19 mouse cellular contexts compared by ENCODE assay signal in the genomic region with DNA sequence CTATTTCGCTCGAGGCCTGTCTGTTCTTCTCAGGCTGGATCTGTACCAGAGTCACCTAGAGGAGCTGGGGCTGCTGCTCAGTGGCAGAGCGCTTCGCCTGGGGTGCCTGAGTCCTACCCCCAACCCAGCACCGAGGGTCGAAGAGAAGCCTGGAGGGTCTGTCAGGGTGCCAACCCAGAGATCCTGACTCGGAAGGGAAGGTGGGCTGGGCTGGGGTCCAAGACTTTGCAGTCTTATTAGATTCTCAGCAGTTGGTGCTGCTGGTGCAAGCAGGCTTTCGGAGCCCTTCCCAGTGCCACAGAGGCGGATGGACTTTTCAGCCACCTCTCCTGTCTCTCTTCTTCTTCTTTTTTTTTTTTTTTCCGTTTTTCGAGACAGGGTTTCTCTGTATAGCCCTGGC. TPM values are rescaled to one million over a fixed set of nuclear protein-coding genes. Genes with fewer than 3 reads are reported as not detected.
A peak's percentile ranks its signal among the peaks of the same experiment; 100 is the strongest.
DNase-seq lines count a peak whose midpoint lies in the region; ATAC-seq lines count a peak whose summit lies in the region.
"Had no signal": no experiment of that assay in that cellular context is flagged by ENCODE, and none has a peak within 500 bp of the region (broad histone marks: within the 10 kb centered on the region; RNA-seq: fewer than 3 reads in every experiment).

No protein-coding gene starts in this region.

- H3K36me3 ChIP-seq in hindbrain, embryonic 10.5 days = no peaks in the 10 kb centered on the region
- H3K36me3 ChIP-seq in hindbrain, embryonic 14.5 days (replicated peaks; ENCODE audit: control insufficient read depth, insufficient read depth) = no peaks in the 10 kb centered on the region
- peaks cover 8% of the 10 kb centered on the region; the same call in 1 of the 2 replicates for H3K36me3 ChIP-seq in midbrain, embryonic 10.5 days
- H3K36me3 ChIP-seq in midbrain, embryonic 14.5 days (ENCODE audit: control insufficient read depth, insufficient read depth, low read length) = no peaks in the 10 kb centered on the region
- peaks cover 8% of the 10 kb centered on the region for H3K36me3 ChIP-seq in limb, embryonic 10.5 days
- H3K36me3 ChIP-seq: embryonic facial prominence, embryonic 12.5 days; forebrain, embryonic 12.5 days; forebrain, embryonic 15.5 days; G1E had no signal

- peak; percentile 57 to 63 for DNase-seq in cerebellum, postnatal 14 days
- no peak for DNase-seq in cerebellum, adult 11-12 months
- DNase-seq in hindbrain, embryonic 10.5 days (ENCODE audit: low spot score) = no peak
- no peak for DNase-seq in hindbrain, embryonic 14.5 days (ENCODE audit: low spot score)
- no peak for DNase-seq in midbrain, embryonic 10.5 days (ENCODE audit: low spot score)
- DNase-seq in midbrain, embryonic 14.5 days = no peak
- DNase-seq in limb, embryonic 10.5 days (ENCODE audit: low spot score) = no peak
- DNase-seq in Muller cell, postnatal 12 days (ENCODE audit: inconsistent ontology term) = no peak
- DNase-seq: adrenal gland, adult 8-10 months; adrenal gland, postnatal 14 days; adrenal gland, postnatal 36 days; cerebellum, adult 18-20 months; cerebellum, adult 9-10 months; forebrain, postnatal 0 days had no signal

- H3K27me3 ChIP-seq in hindbrain, embryonic 10.5 days (ENCODE audit: insufficient read depth, poor library complexity, severe bottlenecking) = no peaks in the 10 kb centered on the region
- H3K27me3 ChIP-seq in hindbrain, embryonic 14.5 days (ENCODE audit: control insufficient read depth, insufficient read depth, low read length) = no peaks in the 10 kb centered on the region
- no peaks in the 10 kb centered on the region for H3K27me3 ChIP-seq in midbrain, embryonic 10.5 days (ENCODE audit: low read depth, poor library complexity, severe bottlenecking)
- H3K27me3 ChIP-seq in midbrain, embryonic 14.5 days (ENCODE audit: control insufficient read depth, insufficient read depth, low read length) = no peaks in the 10 kb centered on the region
- no peaks in the 10 kb centered on the region for H3K27me3 ChIP-seq in limb, embryonic 10.5 days (ENCODE audit: low read depth, poor library complexity, severe bottlenecking)
- H3K27me3 ChIP-seq: embryonic facial prominence, embryonic 12.5 days; forebrain, embryonic 12.5 days; forebrain, embryonic 15.5 days had no signal

- no peak overlapping the region for H3K4me2 ChIP-seq in hindbrain, embryonic 14.5 days (replicated peaks)
- H3K4me2 ChIP-seq in midbrain, embryonic 14.5 days (ENCODE audit: low read length) = no peak overlapping the region
- H3K4me2 ChIP-seq: embryonic facial prominence, embryonic 12.5 days; forebrain, embryonic 12.5 days; forebrain, embryonic 15.5 days had no signal

- ATAC-seq in hindbrain, embryonic 14.5 days (ENCODE audit: low FRiP score) = no peak
- ATAC-seq in midbrain, embryonic 14.5 days (ENCODE audit: low FRiP score, low TSS enrichment) = no peak
- ATAC-seq: forebrain, embryonic 15.5 days; forebrain, postnatal 0 days had no signal

- no peak overlapping the region for H3K4me3 ChIP-seq in hindbrain, embryonic 10.5 days
- H3K4me3 ChIP-seq in hindbrain, embryonic 14.5 days (replicated peaks; ENCODE audit: low read length) = no peak overlapping the region
- H3K4me3 ChIP-seq in midbrain, embryonic 10.5 days = no peak overlapping the region
- H3K4me3 ChIP-seq in midbrain, embryonic 14.5 days (replicated peaks; ENCODE audit: low read depth, low read length) = no peak overlapping the region
- H3K4me3 ChIP-seq in limb, embryonic 10.5 days = no peak overlapping the region
- H3K4me3 ChIP-seq: embryonic facial prominence, embryonic 10.5 days; embryonic facial prominence, embryonic 12.5 days; forebrain, embryonic 12.5 days; forebrain, embryonic 15.5 days had no signal

- H3K9ac ChIP-seq in hindbrain, embryonic 14.5 days = no peak overlapping the region
- no peak overlapping the region for H3K9ac ChIP-seq in midbrain, embryonic 14.5 days (replicated peaks; ENCODE audit: low read length)
- H3K9ac ChIP-seq: embryonic facial prominence, embryonic 12.5 days; forebrain, embryonic 12.5 days; forebrain, embryonic 15.5 days; forebrain, postnatal 0 days had no signal

- H3K27ac ChIP-seq in hindbrain, embryonic 10.5 days = peak overlapping the region; percentile 53; the same call in 1 of the 2 replicates
- H3K27ac ChIP-seq in hindbrain, embryonic 14.5 days = no peak overlapping the region
- H3K27ac ChIP-seq in midbrain, embryonic 10.5 days (replicated peaks) = peak overlapping the region; percentile 39; the same call in 1 of the 2 replicates
- no peak overlapping the region for H3K27ac ChIP-seq in midbrain, embryonic 14.5 days (replicated peaks; ENCODE audit: low read depth, low read length)
- peak overlapping the region; percentile 42; the same call in 1 of the 2 replicates for H3K27ac ChIP-seq in limb, embryonic 10.5 days
- H3K27ac ChIP-seq: embryonic facial prominence, embryonic 10.5 days; embryonic facial prominence, embryonic 12.5 days; forebrain, embryonic 12.5 days; forebrain, embryonic 15.5 days had no signal

- peaks cover 88% of the 10 kb centered on the region for H3K4me1 ChIP-seq in hindbrain, embryonic 10.5 days (replicated peaks)
- peaks cover 55% of the 10 kb centered on the region for H3K4me1 ChIP-seq in hindbrain, embryonic 14.5 days (replicated peaks; ENCODE audit: control insufficient read depth, insufficient read depth, low read length)
- H3K4me1 ChIP-seq in midbrain, embryonic 10.5 days = peaks cover 90% of the 10 kb centered on the region
- peaks cover 44% of the 10 kb centered on the region for H3K4me1 ChIP-seq in midbrain, embryonic 14.5 days (ENCODE audit: control insufficient read depth, insufficient read depth, low read length)
- peaks cover 84% of the 10 kb centered on the region for H3K4me1 ChIP-seq in limb, embryonic 10.5 days

- WGBS in hindbrain, embryonic 10.5 days = 89% methylated on average over 11 of the region's 11 CpGs
- 75% methylated on average over 11 of the region's 11 CpGs for WGBS in hindbrain, embryonic 14.5 days
- 87% methylated on average over 11 of the region's 11 CpGs for WGBS in midbrain, embryonic 10.5 days
- 79% methylated on average over 11 of the region's 11 CpGs for WGBS in midbrain, embryonic 14.5 days
- WGBS in limb, embryonic 10.5 days = 87% methylated on average over 11 of the region's 11 CpGs

- no peaks in the 10 kb centered on the region for H3K9me3 ChIP-seq in hindbrain, embryonic 10.5 days
- H3K9me3 ChIP-seq in hindbrain, embryonic 14.5 days (ENCODE audit: control insufficient read depth, low read length) = no peaks in the 10 kb centered on the region
- H3K9me3 ChIP-seq in midbrain, embryonic 10.5 days (replicated peaks) = no peaks in the 10 kb centered on the region
- no peaks in the 10 kb centered on the region for H3K9me3 ChIP-seq in midbrain, embryonic 14.5 days (ENCODE audit: control insufficient read depth, low read length)
- H3K9me3 ChIP-seq in limb, embryonic 10.5 days (replicated peaks) = no peaks in the 10 kb centered on the region
- H3K9me3 ChIP-seq: embryonic facial prominence, embryonic 10.5 days; embryonic facial prominence, embryonic 12.5 days; forebrain, embryonic 12.5 days; forebrain, embryonic 15.5 days; G1E had no signal

RNA-seq across cellular contexts. Expression of a gene that starts 42.8 kb away (rescaled TPM):
- polyA plus RNA-seq in hindbrain, embryonic 10.5 days (2016; fragmentation: Nextera tagmentation; extraction: Ambion mirVana) = 45.3 and 46.6 TPM in 2 replicates
- polyA plus RNA-seq in hindbrain, embryonic 14.5 days (2014; fragmentation: Nextera tagmentation; extraction: Ambion mirVana) = 32.0 and 36.0 TPM in 2 replicates
- polyA plus RNA-seq in midbrain, embryonic 10.5 days (2016; fragmentation: Nextera tagmentation; extraction: Ambion mirVana) = 59.3 and 59.5 TPM in 2 replicates
- 21.9 and 28.2 TPM in 2 replicates for polyA plus RNA-seq in midbrain, embryonic 14.5 days (2014; fragmentation: Nextera tagmentation; extraction: Ambion mirVana)
- polyA plus RNA-seq in limb, embryonic 10.5 days (2016; fragmentation: Nextera tagmentation; extraction: Ambion mirVana) = 53.3 and 55.7 TPM in 2 replicates

RNA-seq across cellular contexts. Expression of a gene that starts 50.7 kb away (rescaled TPM):
- polyA plus RNA-seq in hindbrain, embryonic 10.5 days (2016; fragmentation: Nextera tagmentation; extraction: Ambion mirVana) = 123 and 148 TPM in 2 replicates
- 110 TPM in 2 replicates for polyA plus RNA-seq in hindbrain, embryonic 14.5 days (2014; fragmentation: Nextera tagmentation; extraction: Ambion mirVana)
- polyA plus RNA-seq in midbrain, embryonic 10.5 days (2016; fragmentation: Nextera tagmentation; extraction: Ambion mirVana) = 127 and 128 TPM in 2 replicates
- polyA plus RNA-seq in midbrain, embryonic 14.5 days (2014; fragmentation: Nextera tagmentation; extraction: Ambion mirVana) = 111 and 120 TPM in 2 replicates
- 144 and 147 TPM in 2 replicates for polyA plus RNA-seq in limb, embryonic 10.5 days (2016; fragmentation: Nextera tagmentation; extraction: Ambion mirVana)

Comparison
In these comparisons a context has a peak if more than half of its experiments do, and no peak if none do; other contexts are left out.
1. DNase-seq: peak in cerebellum, postnatal 14 days (2 of 2); none in cerebellum, adult 11-12 months (single experiment), hindbrain, embryonic 10.5 days (single experiment), hindbrain, embryonic 14.5 days (single experiment), midbrain, embryonic 10.5 days (single experiment), midbrain, embryonic 14.5 days (single experiment), limb, embryonic 10.5 days (single experiment) and Muller cell, postnatal 12 days (single experiment).
2. H3K27ac ChIP-seq: peak in hindbrain, embryonic 10.5 days (single experiment), midbrain, embryonic 10.5 days (single experiment) and limb, embryonic 10.5 days (single experiment); none in hindbrain, embryonic 14.5 days (single experiment) and midbrain, embryonic 14.5 days (single experiment).